Mouse (Mus musculus) kidney, adult 2 months (tissue): ENCODE results near the gene Spink4. TPM values are rescaled to one million over a fixed set of nuclear protein-coding genes. Genes with fewer than 3 reads are reported as not detected.

Experiments
- DNase-seq: peaks from one replicate; pipeline ENCODE4 v3.0.0; 2021
- H3K27ac ChIP-seq: fragments of 200-500 bp; 2 replicates; pipeline ENCODE4 v1.5.1; 2012; ENCODE audit warnings: low read depth, low read length, control low read depth, inconsistent platforms; ENCODE audit not compliant: insufficient read depth
- H3K27me3 ChIP-seq: fragments of 200-500 bp; replicated peaks from 2 replicates; pipeline ENCODE4 v1.6.1; 2012; ENCODE audit warnings: mild to moderate bottlenecking, moderate library complexity, low read length, inconsistent platforms; ENCODE audit not compliant: control insufficient read depth, insufficient read depth
- H3K36me3 ChIP-seq: fragments of 200-500 bp; 2 replicates; pipeline ENCODE4 v1.6.1; 2012; ENCODE audit warnings: mild to moderate bottlenecking, moderate library complexity, low read length, inconsistent platforms; ENCODE audit not compliant: control insufficient read depth, insufficient read depth
- H3K4me1 ChIP-seq: fragments of 200-500 bp; 2 replicates; pipeline ENCODE4 v1.6.1; 2011; ENCODE audit warnings: low read length; ENCODE audit not compliant: control insufficient read depth, insufficient read depth
- H3K4me3 ChIP-seq: fragments of 200-500 bp; 2 replicates; pipeline ENCODE4 v1.5.1; 2011; ENCODE audit warnings: mild to moderate bottlenecking, low read depth, low read length, control low read depth; ENCODE audit not compliant: insufficient read depth
- CTCF ChIP-seq: fragments of 200-500 bp; conservative IDR thresholded peaks from 2 replicates; pipeline ENCODE4 v1.5.1; 2011; ENCODE audit warnings: low read depth, mild to moderate bottlenecking, control low read depth, low read length, moderate library complexity, mixed read lengths; ENCODE audit not compliant: insufficient read depth, insufficient read length
- POLR2A ChIP-seq: fragments of 200-500 bp; IDR thresholded peaks from one replicate; pipeline ENCODE4 v1.6.1; 2011; ENCODE audit warnings: low read depth, low read length, control low read depth
- WGBS: fragments of 180-500 bp; shearing (Covaris S2); methylation state at CpG from one replicate; pipeline ENCODE4 v1.1.7; 2018; 5-methylcytosine and 5-hydroxymethylcytosine counted together
- polyA plus RNA-seq: library from polyadenylated mRNA; depleted of rRNA; stranded (reverse); fragments of >200 nt; gene quantifications from 2 replicates; pipeline ENCODE4 v1.2.3, GENCODE M21; 2012

Gene Spink4
- polyA plus RNA-seq, 1 experiment = 3.2 TPM

- no peaks in the 10 kb centered on the region for H3K36me3 ChIP-seq
- 30% methylated on average over 12 of the region's 12 CpGs for WGBS
- DNase-seq = peak; percentile 59
- peaks cover 15% of the 10 kb centered on the region for H3K4me1 ChIP-seq
- TF ChIP-seq POLR2A (no peak), CTCF (no peak)
- no peak overlapping the region for H3K4me3 ChIP-seq
- no peaks in the 10 kb centered on the region for H3K27me3 ChIP-seq
- no peak overlapping the region for H3K27ac ChIP-seq
Observed at GRCm38 (mm10) chr4:40876814-40877371, 43.0 kb upstream of the Spink4 start.

GRCm38 (mm10) chr4:40877528-40877927 is 42.3 kb upstream of the Spink4 start:
- Histone ChIP-seq H3K27me3 (no peaks in the 10 kb centered on the region), H3K4me3 (no peak overlapping the region), H3K36me3 (no peaks in the 10 kb centered on the region), H3K4me1 (peaks cover 15% of the 10 kb centered on the region), H3K27ac (no peak overlapping the region)
- no peak for TF ChIP-seq POLR2A
- 82% methylated on average over 5 of the region's 5 CpGs for WGBS
- no peak for DNase-seq

GRCm38 (mm10) chr4:40883200-40883599 is 36.7 kb upstream of the Spink4 start:
- 80% methylated on average over 10 of the region's 10 CpGs for WGBS
- no peak overlapping the region for H3K4me3 ChIP-seq

GRCm38 (mm10) chr4:40884282-40885165 is 35.3 kb upstream of the Spink4 start:
- WGBS = 81% methylated on average over 12 of the region's 12 CpGs
- DNase-seq = no peak
- Histone ChIP-seq H3K27me3 (no peaks in the 10 kb centered on the region), H3K4me3 (no peak overlapping the region), H3K4me1 (no peaks in the 10 kb centered on the region), H3K27ac (no peak overlapping the region), H3K36me3 (no peaks in the 10 kb centered on the region)
- TF ChIP-seq CTCF (no peak), POLR2A (no peak)

More at GRCm38 (mm10) chr4:40883200-40883599, 36.7 kb upstream of the Spink4 start:
- no peak overlapping the region for H3K27ac ChIP-seq
- TF ChIP-seq POLR2A (no peak), CTCF (no peak)
- no peaks in the 10 kb centered on the region for H3K27me3 ChIP-seq
- H3K4me1 ChIP-seq = no peaks in the 10 kb centered on the region
- no peak for DNase-seq
- H3K36me3 ChIP-seq = no peaks in the 10 kb centered on the region

- H3K4me1 ChIP-seq = no peaks in the 10 kb centered on the region
- no peak overlapping the region for H3K4me3 ChIP-seq
- no peaks in the 10 kb centered on the region for H3K36me3 ChIP-seq
- no peak overlapping the region for H3K27ac ChIP-seq
- 83% methylated on average over 2 of the region's 2 CpGs for WGBS
- H3K27me3 ChIP-seq = no peaks in the 10 kb centered on the region
- DNase-seq = no peak
- no peak for TF ChIP-seq POLR2A
- TF ChIP-seq CTCF = no peak
Observed at GRCm38 (mm10) chr4:40885166-40885525, 34.7 kb upstream of the Spink4 start.

GRCm38 (mm10) chr4:40885883-40886282 is 34.0 kb upstream of the Spink4 start:
- Histone ChIP-seq H3K27me3 (no peaks in the 10 kb centered on the region), H3K4me3 (no peak overlapping the region), H3K27ac (no peak overlapping the region), H3K4me1 (no peaks in the 10 kb centered on the region), H3K36me3 (no peaks in the 10 kb centered on the region)
- DNase-seq = no peak
- 69% methylated on average over 4 of the region's 4 CpGs for WGBS
- TF ChIP-seq POLR2A (no peak), CTCF (no peak)

- no peaks in the 10 kb centered on the region for H3K27me3 ChIP-seq
- no peaks in the 10 kb centered on the region for H3K36me3 ChIP-seq
- TF ChIP-seq POLR2A (no peak), CTCF (no peak)
- H3K4me3 ChIP-seq = no peak overlapping the region
- WGBS = 77% methylated on average over 11 of the region's 11 CpGs
- H3K27ac ChIP-seq = no peak overlapping the region
- H3K4me1 ChIP-seq = no peaks in the 10 kb centered on the region
- DNase-seq = no peak
Observed at GRCm38 (mm10) chr4:40888839-40889238, 31.0 kb upstream of the Spink4 start.
